21 mouse cellular contexts compared by ENCODE assay signal in the genomic region with DNA sequence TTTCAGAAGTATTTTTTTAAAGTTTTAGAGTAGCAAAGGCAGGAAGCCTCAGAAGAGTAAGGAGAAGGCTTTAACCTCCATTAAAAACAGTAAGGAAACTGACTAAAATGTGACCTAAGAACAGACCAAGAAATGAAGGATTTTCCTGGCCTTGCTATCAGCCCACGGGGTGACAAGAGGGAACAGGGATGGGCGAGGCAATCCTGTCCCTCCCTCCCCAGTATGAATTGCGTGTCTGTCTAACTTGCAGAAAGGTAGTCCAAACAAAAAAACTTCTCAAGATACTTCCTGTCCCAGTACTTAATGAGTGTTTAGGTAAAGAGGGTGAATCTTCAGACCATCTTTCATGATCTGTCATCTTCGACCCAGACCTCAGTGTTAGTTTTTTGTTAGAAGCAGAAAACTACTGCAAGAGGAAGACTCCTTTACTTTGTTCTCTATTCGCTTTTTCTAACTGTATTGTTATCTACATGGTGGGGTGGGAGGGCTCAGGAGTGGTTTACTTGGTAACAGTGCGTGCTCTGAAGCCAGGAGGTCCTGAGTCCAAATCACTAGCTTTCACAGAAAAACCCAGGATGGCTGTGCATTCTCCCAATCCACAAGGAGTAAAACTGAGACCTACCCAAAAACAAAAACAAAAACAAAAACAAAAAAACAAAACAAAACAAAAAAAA. TPM values are rescaled to one million over a fixed set of nuclear protein-coding genes. Genes with fewer than 3 reads are reported as not detected.
DNase-seq lines count a peak whose midpoint lies in the region; ATAC-seq and TF ChIP-seq lines count a peak whose summit lies in the region.
"Had no signal": no experiment of that assay in that cellular context is flagged by ENCODE, and none has a peak within 500 bp of the region (broad histone marks: within the 10 kb centered on the region; RNA-seq: fewer than 3 reads in every experiment).

No protein-coding gene starts in this region.

- H3K27ac ChIP-seq in MEL (ENCODE audit: control insufficient read depth, low read depth, low read length), result peak overlapping the region; percentile 85
- peak overlapping the region; percentile 66; the same call in 1 of the 2 replicates for H3K27ac ChIP-seq in liver, embryonic 15.5 days (replicated peaks)
- H3K27ac ChIP-seq in hindbrain, postnatal 0 days, result no peak overlapping the region
- H3K27ac ChIP-seq: heart, embryonic 10.5 days; intestine, embryonic 15.5 days; left cerebral cortex, adult 2 months; limb, embryonic 10.5 days; midbrain, embryonic 13.5 days had no signal

- peak; percentile 14 for ATAC-seq in granulocyte monocyte progenitor cell, adult 5-6 weeks (replicated peaks; ENCODE audit: poor library complexity, severe bottlenecking)
- ATAC-seq in liver, embryonic 15.5 days (ENCODE audit: insufficient read depth), result peak; percentile 50; the same call in 1 of the 2 replicates
- peak; percentile 68 for ATAC-seq in megakaryocyte-erythroid progenitor cell, adult 5-6 weeks (replicated peaks; ENCODE audit: low FRiP score, low TSS enrichment, poor library complexity, severe bottlenecking)
- no peak for ATAC-seq in hindbrain, postnatal 0 days
- ATAC-seq: forebrain, embryonic 14.5 days; intestine, embryonic 15.5 days had no signal

- no peak for TF ChIP-seq RAD21 in MEL (IDR thresholded peaks at IDR 0.05; ENCODE audit: low read depth, low read length)

- H3K9ac ChIP-seq in MEL (ENCODE audit: control insufficient read depth, low read depth, low read length, poor library complexity, severe bottlenecking), result peak overlapping the region; percentile 41
- H3K9ac ChIP-seq in liver, embryonic 15.5 days, result no peak overlapping the region
- H3K9ac ChIP-seq in hindbrain, postnatal 0 days (replicated peaks; ENCODE audit: low read length), result no peak overlapping the region
- H3K9ac ChIP-seq: intestine, embryonic 15.5 days; midbrain, embryonic 13.5 days had no signal

- H3K79me2 ChIP-seq in MEL (ENCODE audit: control insufficient read depth, insufficient read depth, low read length, poor library complexity), result peaks cover 6% of the 10 kb centered on the region

- WGBS in liver, embryonic 15.5 days (ENCODE audit: insufficient replicate concordance), result 15% methylated on average over 6 of the region's 6 CpGs
- WGBS in hindbrain, postnatal 0 days, result 82% methylated on average over 6 of the region's 6 CpGs

- TF ChIP-seq CTCF in MEL (IDR thresholded peaks at IDR 0.05 in 2 of 3, conservative IDR thresholded peaks at IDR 0.05 in 1 of 3; ENCODE audit: control insufficient read depth in 1 of 3, insufficient read depth in 1 of 3, low read depth in 2 of 3, low read length in 3 of 3, poor library complexity in 1 of 3, severe bottlenecking in 1 of 3), result no peak
- no peak for TF ChIP-seq CTCF in hindbrain, postnatal 0 days (IDR thresholded peaks at IDR 0.05; ENCODE audit: low read depth)

- DNase-seq in MEL (ENCODE audit: low read depth, low spot score) (peak; percentile 83), MN1 (ENCODE audit: low spot score) (no peak)
- DNase-seq in hindbrain, postnatal 0 days (ENCODE audit: low spot score), result no peak
- no peak for DNase-seq in gastrocnemius, postnatal 25 days
- DNase-seq: adrenal gland, postnatal 25 days; cerebellum, adult 8-10 months; gastrocnemius, postnatal 14 days; kidney, postnatal 4 days; layer of hippocampus, adult 9-11 months; lung, adult 2 months; right cerebral cortex, postnatal 14 days; thymus, adult 2 months had no signal

- no peaks in the 10 kb centered on the region for H3K27me3 ChIP-seq in MEL (ENCODE audit: control insufficient read depth in 1 of 2, insufficient read depth in 2 of 2, low read length in 2 of 2)
- no peaks in the 10 kb centered on the region for H3K27me3 ChIP-seq in liver, embryonic 15.5 days
- no peaks in the 10 kb centered on the region for H3K27me3 ChIP-seq in hindbrain, postnatal 0 days (ENCODE audit: insufficient read depth, low read length)
- H3K27me3 ChIP-seq: intestine, embryonic 15.5 days; midbrain, embryonic 13.5 days had no signal

- peak in 1 of 2 experiments; percentile 15; a peak in 1 of 4 replicates for TF ChIP-seq EP300 in MEL (IDR thresholded peaks at IDR 0.05; ENCODE audit: low read depth in 1 of 2, low read length in 2 of 2)

- peak overlapping the region; percentile 42 for H3K4me2 ChIP-seq in liver, embryonic 15.5 days
- no peak overlapping the region for H3K4me2 ChIP-seq in hindbrain, postnatal 0 days (ENCODE audit: low read depth, low read length)
- H3K4me2 ChIP-seq: intestine, embryonic 15.5 days; midbrain, embryonic 13.5 days had no signal

- peak in 1 of 2 experiments; percentile 39; a peak in 1 of 4 replicates for TF ChIP-seq POLR2A in MEL (IDR thresholded peaks at IDR 0.05; ENCODE audit: control insufficient read depth in 1 of 2, insufficient read depth in 1 of 2, low read depth in 1 of 2, low read length in 2 of 2, poor library complexity in 1 of 2)

- peak overlapping the region; percentile 26 to 47 for H3K4me3 ChIP-seq in MEL (ENCODE audit: control insufficient read depth in 1 of 2, insufficient read depth in 1 of 2, low read depth in 2 of 2, low read length in 2 of 2)
- H3K4me3 ChIP-seq in liver, embryonic 15.5 days (replicated peaks), result no peak overlapping the region
- no peak overlapping the region for H3K4me3 ChIP-seq in hindbrain, postnatal 0 days (ENCODE audit: low read length)
- H3K4me3 ChIP-seq: heart, embryonic 10.5 days; intestine, embryonic 15.5 days; left cerebral cortex, adult 2 months; limb, embryonic 10.5 days; midbrain, embryonic 13.5 days had no signal

- no peaks in the 10 kb centered on the region for H3K9me3 ChIP-seq in MEL (replicated peaks; ENCODE audit: insufficient read depth, low read length)
- no peaks in the 10 kb centered on the region for H3K9me3 ChIP-seq in liver, embryonic 15.5 days (replicated peaks)
- no peaks in the 10 kb centered on the region for H3K9me3 ChIP-seq in hindbrain, postnatal 0 days (ENCODE audit: low read length)
- H3K9me3 ChIP-seq: heart, embryonic 10.5 days; intestine, embryonic 15.5 days; limb, embryonic 10.5 days; midbrain, embryonic 13.5 days had no signal

- H3K4me1 ChIP-seq in MEL (ENCODE audit: control insufficient read depth in 1 of 2, insufficient read depth in 2 of 2, low read length in 2 of 2), result peaks cover 24 to 32% of the 10 kb centered on the region in 2 experiments
- H3K4me1 ChIP-seq in liver, embryonic 15.5 days (replicated peaks), result peaks cover 40% of the 10 kb centered on the region
- no peaks in the 10 kb centered on the region for H3K4me1 ChIP-seq in hindbrain, postnatal 0 days (ENCODE audit: insufficient read depth, low read length)

- H3K36me3 ChIP-seq in MEL (ENCODE audit: control insufficient read depth in 1 of 2, insufficient read depth in 2 of 2, low read length in 2 of 2), result peaks cover 0 to 38% of the 10 kb centered on the region in 2 experiments; a peak in 2 of 4 replicates
- H3K36me3 ChIP-seq in liver, embryonic 15.5 days (replicated peaks), result no peaks in the 10 kb centered on the region
- no peaks in the 10 kb centered on the region for H3K36me3 ChIP-seq in hindbrain, postnatal 0 days (ENCODE audit: insufficient read depth, low read length)
- H3K36me3 ChIP-seq: heart, embryonic 10.5 days; intestine, embryonic 15.5 days; limb, embryonic 10.5 days; midbrain, embryonic 13.5 days had no signal

TF ChIP-seq in MEL, 35 proteins besides CTCF, POLR2A, EP300 and RAD21 (continues in another document):
- TF ChIP-seq POLR2AphosphoS2 (IDR thresholded peaks at IDR 0.05; ENCODE audit: low read length), result 0 out of 2 replicates have a peak, but pooled peaks have one; percentile 38
- no peak for TF ChIP-seq HCFC1 (IDR thresholded peaks at IDR 0.05; ENCODE audit: low read depth, low read length)

RNA-seq across cellular contexts. Expression of a gene that starts 5.6 kb away (rescaled TPM):
- total RNA-seq in MEL (2012; rRNA removed), result 9.2 and 11.6 TPM in 2 replicates
- 1 to 10 TPM in 1 of 2 experiments, not detected in 1; 8.6 TPM for polyA plus RNA-seq in MEL (2012; ENCODE audit: insufficient read depth in 1 of 2, insufficient read length in 2 of 2, low read depth in 1 of 2, low replicate concordance in 2 of 2, missing spikeins in 1 of 2)
- 6.4 and 9.6 TPM in 2 replicates for total RNA-seq in granulocyte monocyte progenitor cell, adult 5-6 weeks (2014; fragmentation: Nextera tagmentation)
- total RNA-seq in granulocyte monocyte progenitor cell, adult 5-6 weeks (2017), result 9.9 and 24.3 TPM in 2 replicates
- polyA plus RNA-seq in liver, embryonic 15.5 days (2015; fragmentation: Nextera tagmentation; extraction: Ambion mirVana), result 3.2 and 4.1 TPM in 2 replicates
- total RNA-seq in megakaryocyte-erythroid progenitor cell, adult 5-6 weeks (2014; fragmentation: Nextera tagmentation), result 7.0 and 17.3 TPM in 2 replicates
- 9.3 and 14.4 TPM in 2 replicates for total RNA-seq in megakaryocyte-erythroid progenitor cell, adult 5-6 weeks (2017)
- 6.1 and 7.5 TPM in 2 replicates for total RNA-seq in hindbrain, postnatal 0 days (2014; rRNA removed)
- 6.2 and 6.8 TPM in 2 replicates for polyA plus RNA-seq in hindbrain, postnatal 0 days (2015; fragmentation: Nextera tagmentation; extraction: Ambion mirVana)
- total RNA-seq in gastrocnemius, postnatal 25 days (2021), result 1 to 10 TPM; 3.8 to 4.6 TPM

RNA-seq across cellular contexts. Expression of a gene that starts 34.9 kb away (rescaled TPM):
- total RNA-seq in MEL (2012; rRNA removed), result 58.0 and 188 TPM in 2 replicates
- 100 to 1,000 TPM; 257 to 580 TPM for polyA plus RNA-seq in MEL (2012; ENCODE audit: insufficient read depth in 1 of 2, insufficient read length in 2 of 2, low read depth in 1 of 2, low replicate concordance in 2 of 2, missing spikeins in 1 of 2)
- 686 and 736 TPM in 2 replicates for total RNA-seq in granulocyte monocyte progenitor cell, adult 5-6 weeks (2014; fragmentation: Nextera tagmentation)
- total RNA-seq in granulocyte monocyte progenitor cell, adult 5-6 weeks (2017), result 783 and 809 TPM in 2 replicates
- 84.2 and 91.3 TPM in 2 replicates for polyA plus RNA-seq in liver, embryonic 15.5 days (2015; fragmentation: Nextera tagmentation; extraction: Ambion mirVana)
- 92.3 and 119 TPM in 2 replicates for total RNA-seq in megakaryocyte-erythroid progenitor cell, adult 5-6 weeks (2014; fragmentation: Nextera tagmentation)
- 214 and 318 TPM in 2 replicates for total RNA-seq in megakaryocyte-erythroid progenitor cell, adult 5-6 weeks (2017)
- 965 and 1,051 TPM in 2 replicates for total RNA-seq in hindbrain, postnatal 0 days (2014; rRNA removed)
- 417 and 451 TPM in 2 replicates for polyA plus RNA-seq in hindbrain, postnatal 0 days (2015; fragmentation: Nextera tagmentation; extraction: Ambion mirVana)
- total RNA-seq in gastrocnemius, postnatal 25 days (2021), result 100 to 1,000 TPM; 144 to 281 TPM

RNA-seq across cellular contexts. Expression of a gene that starts 47.2 kb away (rescaled TPM):
- not detected in 2 replicates for total RNA-seq in MEL (2012; rRNA removed)
- under 1 TPM in 1 of 2 experiments, not detected in 1; 0.03 TPM for polyA plus RNA-seq in MEL (2012; ENCODE audit: insufficient read depth in 1 of 2, insufficient read length in 2 of 2, low read depth in 1 of 2, low replicate concordance in 2 of 2, missing spikeins in 1 of 2)
- not detected in 2 replicates for total RNA-seq in granulocyte monocyte progenitor cell, adult 5-6 weeks (2014; fragmentation: Nextera tagmentation)
- not detected in 2 replicates for total RNA-seq in granulocyte monocyte progenitor cell, adult 5-6 weeks (2017)
- 0.06 and 0.10 TPM in 2 replicates for polyA plus RNA-seq in liver, embryonic 15.5 days (2015; fragmentation: Nextera tagmentation; extraction: Ambion mirVana)
- total RNA-seq in megakaryocyte-erythroid progenitor cell, adult 5-6 weeks (2014; fragmentation: Nextera tagmentation), result not detected in 2 replicates
- total RNA-seq in megakaryocyte-erythroid progenitor cell, adult 5-6 weeks (2017), result not detected in 2 replicates
- 1.0 and 1.6 TPM in 2 replicates for total RNA-seq in hindbrain, postnatal 0 days (2014; rRNA removed)
- 0.32 and 0.41 TPM in 2 replicates for polyA plus RNA-seq in hindbrain, postnatal 0 days (2015; fragmentation: Nextera tagmentation; extraction: Ambion mirVana)
- total RNA-seq in gastrocnemius, postnatal 25 days (2021), result under 1 TPM; 0.05 to 0.08 TPM

Comparison
In these comparisons a context has a peak if more than half of its experiments do, and no peak if none do; other contexts are left out.
1. H3K4me3 ChIP-seq: peak in MEL (2 of 2); none in liver, embryonic 15.5 days (single experiment) and hindbrain, postnatal 0 days (single experiment).